Mouse (Mus musculus): ENCODE measurements around the gene Tysnd1. TPM values are rescaled to one million over a fixed set of nuclear protein-coding genes. Genes with fewer than 3 reads are reported as not detected.

The Tysnd1 gene
- polyA plus RNA-seq, 1 experiment from 2014 or later, result 17.6 TPM

GRCm38 (mm10) chr10:61693563-61693962 lies 1.8 kb upstream of the Tysnd1 start:
- no peak for ATAC-seq (ENCODE audit: insufficient read depth)
- Histone ChIP-seq H3K9me3 (replicated peaks) (no peaks in the 10 kb centered on the region), H3K9ac (no peak overlapping the region), H3K4me2 (no peak overlapping the region), H3K4me1 (replicated peaks) (peaks cover 29% of the 10 kb centered on the region), H3K27me3 (no peaks in the 10 kb centered on the region), H3K36me3 (replicated peaks) (peaks cover 46% of the 10 kb centered on the region), H3K27ac (replicated peaks) (no peak overlapping the region), H3K4me3 (replicated peaks) (no peak overlapping the region)
- WGBS (ENCODE audit: insufficient replicate concordance), result 66% methylated on average over 4 of the region's 4 CpGs

- H3K27me3 ChIP-seq, result no peaks in the 10 kb centered on the region
- under 1% methylated on average over 111 of the region's 111 CpGs for WGBS (ENCODE audit: insufficient replicate concordance)
- peaks cover 32% of the 10 kb centered on the region for H3K36me3 ChIP-seq (replicated peaks)
- H3K4me2 ChIP-seq, result peak overlapping the region; percentile 98
- H3K4me1 ChIP-seq (replicated peaks), result peaks cover 29% of the 10 kb centered on the region
- peak; percentile 59 for ATAC-seq (ENCODE audit: insufficient read depth)
- peak overlapping the region; percentile 78 for H3K9ac ChIP-seq
- no peaks in the 10 kb centered on the region for H3K9me3 ChIP-seq (replicated peaks)
- H3K27ac ChIP-seq (replicated peaks), result peak overlapping the region; percentile 70
- peak overlapping the region; percentile 90 for H3K4me3 ChIP-seq (replicated peaks)
Observed at GRCm38 (mm10) chr10:61695703-61696559, 617 bp downstream of the Tysnd1 start.

GRCm38 (mm10) chr10:61696560-61696823 lies 1.2 kb downstream of the Tysnd1 start:
- Histone ChIP-seq H3K4me2 (peak overlapping the region; percentile 98), H3K27me3 (no peaks in the 10 kb centered on the region), H3K27ac (replicated peaks) (peak overlapping the region; percentile 70; the same call in 1 of the 2 replicates), H3K36me3 (replicated peaks) (peaks cover 31% of the 10 kb centered on the region), H3K4me3 (replicated peaks) (peak overlapping the region; percentile 90), H3K4me1 (replicated peaks) (peaks cover 29% of the 10 kb centered on the region), H3K9ac (peak overlapping the region; percentile 78), H3K9me3 (replicated peaks) (no peaks in the 10 kb centered on the region)
- WGBS (ENCODE audit: insufficient replicate concordance), result 6% methylated on average over 19 of the region's 19 CpGs
- no peak for ATAC-seq (ENCODE audit: insufficient read depth)

GRCm38 (mm10) chr10:61697028-61697427 lies 1.7 kb downstream of the Tysnd1 start:
- peaks cover 29% of the 10 kb centered on the region for H3K4me1 ChIP-seq (replicated peaks)
- peaks cover 32% of the 10 kb centered on the region for H3K36me3 ChIP-seq (replicated peaks)
- H3K9ac ChIP-seq, result peak overlapping the region; percentile 78; the same call in 1 of the 2 replicates
- no peaks in the 10 kb centered on the region for H3K9me3 ChIP-seq (replicated peaks)
- peak overlapping the region; percentile 90 for H3K4me3 ChIP-seq (replicated peaks)
- ATAC-seq (ENCODE audit: insufficient read depth), result no peak
- H3K4me2 ChIP-seq, result peak overlapping the region; percentile 98
- no peak overlapping the region for H3K27ac ChIP-seq (replicated peaks)
- 73% methylated on average over 2 of the region's 2 CpGs for WGBS (ENCODE audit: insufficient replicate concordance)
- no peaks in the 10 kb centered on the region for H3K27me3 ChIP-seq

- Histone ChIP-seq H3K4me3 (replicated peaks) (no peak overlapping the region), H3K27me3 (no peaks in the 10 kb centered on the region), H3K27ac (replicated peaks) (no peak overlapping the region), H3K36me3 (replicated peaks) (peaks cover 24% of the 10 kb centered on the region; the same call in 1 of the 2 replicates), H3K9ac (no peak overlapping the region), H3K4me2 (no peak overlapping the region), H3K9me3 (replicated peaks) (no peaks in the 10 kb centered on the region), H3K4me1 (replicated peaks) (peaks cover 9% of the 10 kb centered on the region; the same call in 1 of the 2 replicates)
- ATAC-seq (ENCODE audit: insufficient read depth), result no peak
- WGBS (ENCODE audit: insufficient replicate concordance), result 63% methylated on average over 4 of the region's 4 CpGs
Observed at GRCm38 (mm10) chr10:61704663-61705062, 9.3 kb downstream of the Tysnd1 start.

GRCm38 (mm10) chr10:61706412-61707375 lies 11.4 kb downstream of the Tysnd1 start:
- WGBS (ENCODE audit: insufficient replicate concordance), result 59% methylated on average over 6 of the region's 6 CpGs
- Histone ChIP-seq H3K4me3 (replicated peaks) (no peak overlapping the region), H3K27ac (replicated peaks) (no peak overlapping the region), H3K4me1 (replicated peaks) (peaks cover 9% of the 10 kb centered on the region; the same call in 1 of the 2 replicates), H3K4me2 (no peak overlapping the region), H3K27me3 (peaks cover 5% of the 10 kb centered on the region; the same call in 1 of the 2 replicates), H3K9me3 (replicated peaks) (no peaks in the 10 kb centered on the region), H3K9ac (no peak overlapping the region), H3K36me3 (replicated peaks) (peaks cover 13% of the 10 kb centered on the region; the same call in 1 of the 2 replicates)
- ATAC-seq (ENCODE audit: insufficient read depth), result no peak

- no peak overlapping the region for H3K4me3 ChIP-seq (replicated peaks)
- no peak overlapping the region for H3K4me2 ChIP-seq
- H3K4me1 ChIP-seq (replicated peaks), result peaks cover 32% of the 10 kb centered on the region
- no peaks in the 10 kb centered on the region for H3K9me3 ChIP-seq (replicated peaks)
- no peak overlapping the region for H3K9ac ChIP-seq
- H3K36me3 ChIP-seq (replicated peaks), result no peaks in the 10 kb centered on the region
- H3K27me3 ChIP-seq, result peaks cover 5% of the 10 kb centered on the region; the same call in 1 of the 2 replicates
- WGBS (ENCODE audit: insufficient replicate concordance), result 61% methylated on average over 3 of the region's 3 CpGs
- H3K27ac ChIP-seq (replicated peaks), result no peak overlapping the region
- no peak for ATAC-seq (ENCODE audit: insufficient read depth)
Observed at GRCm38 (mm10) chr10:61713601-61714000, 18.3 kb downstream of the Tysnd1 start.

- Histone ChIP-seq H3K9me3 (replicated peaks) (no peaks in the 10 kb centered on the region), H3K4me2 (no peak overlapping the region)
- ATAC-seq (ENCODE audit: insufficient read depth), result no peak
Observed at GRCm38 (mm10) chr10:61714146-61714545, 18.8 kb downstream of the Tysnd1 start.

GRCm38 (mm10) chr10:61714771-61715461 lies 19.6 kb downstream of the Tysnd1 start, which contains the start of gene Aifm2:
Aifm2 (plus strand) TSS chr10:61715263.
- WGBS (ENCODE audit: insufficient replicate concordance), result 13% methylated on average over 34 of the region's 36 CpGs
- Histone ChIP-seq H3K9me3 (replicated peaks) (no peaks in the 10 kb centered on the region), H3K9ac (peak within 1 kb of the TSS; percentile 47), H3K36me3 (replicated peaks) (no peaks in the 10 kb centered on the region), H3K27me3 (peaks cover 5% of the 10 kb centered on the region; the same call in 1 of the 2 replicates), H3K27ac (replicated peaks) (no peak within 1 kb of the TSS), H3K4me1 (replicated peaks) (peaks cover 32% of the 10 kb centered on the region), H3K4me2 (peak within 1 kb of the TSS; percentile 84), H3K4me3 (replicated peaks) (peak within 1 kb of the TSS; percentile 62)
- ATAC-seq (ENCODE audit: insufficient read depth), result peak; percentile 83

More at GRCm38 (mm10) chr10:61714146-61714545, 18.8 kb downstream of the Tysnd1 start:
- Histone ChIP-seq H3K27me3 (peaks cover 5% of the 10 kb centered on the region; the same call in 1 of the 2 replicates), H3K4me1 (replicated peaks) (peaks cover 32% of the 10 kb centered on the region), H3K36me3 (replicated peaks) (no peaks in the 10 kb centered on the region), H3K9ac (no peak overlapping the region), H3K4me3 (replicated peaks) (no peak overlapping the region), H3K27ac (replicated peaks) (no peak overlapping the region)
- WGBS (ENCODE audit: insufficient replicate concordance), result 48% methylated on average over 4 of the region's 4 CpGs

- Histone ChIP-seq H3K27ac (replicated peaks) (no peak overlapping the region), H3K9ac (peak overlapping the region; percentile 47), H3K27me3 (peaks cover 5% of the 10 kb centered on the region; the same call in 1 of the 2 replicates), H3K36me3 (replicated peaks) (no peaks in the 10 kb centered on the region), H3K9me3 (replicated peaks) (no peaks in the 10 kb centered on the region), H3K4me3 (replicated peaks) (peak overlapping the region; percentile 62), H3K4me2 (peak overlapping the region; percentile 84), H3K4me1 (replicated peaks) (peaks cover 32% of the 10 kb centered on the region)
- WGBS (ENCODE audit: insufficient replicate concordance), result 3% methylated on average over 11 of the region's 11 CpGs
- peak; percentile 35 for ATAC-seq (ENCODE audit: insufficient read depth)
Observed at GRCm38 (mm10) chr10:61715462-61715837, 20.1 kb downstream of the Tysnd1 start.

All from liver, embryonic 15.5 days (tissue).